Mouse (Mus musculus) lung, postnatal 0 days (tissue): ENCODE measurements around the gene Lrrc56.

Experiments
- CTCF ChIP-seq: IDR thresholded peaks from 2 replicates; pipeline ENCODE4 v1.5.1; 2016; ENCODE audit warnings: antibody characterized with exemption, mild to moderate bottlenecking
- EP300 ChIP-seq: IDR thresholded peaks from 2 replicates; pipeline ENCODE4 v1.6.1; 2016; ENCODE audit warnings: antibody characterized with exemption, mild to moderate bottlenecking, control low read depth

GRCm38 (mm10) chr7:141222126-141222467 lies 28.1 kb downstream of the Lrrc56 start:
- no peak for TF ChIP-seq CTCF
- 0 out of 2 replicates have a peak, but pooled peaks have one; percentile 24 for TF ChIP-seq EP300
